In the genomic region with DNA sequence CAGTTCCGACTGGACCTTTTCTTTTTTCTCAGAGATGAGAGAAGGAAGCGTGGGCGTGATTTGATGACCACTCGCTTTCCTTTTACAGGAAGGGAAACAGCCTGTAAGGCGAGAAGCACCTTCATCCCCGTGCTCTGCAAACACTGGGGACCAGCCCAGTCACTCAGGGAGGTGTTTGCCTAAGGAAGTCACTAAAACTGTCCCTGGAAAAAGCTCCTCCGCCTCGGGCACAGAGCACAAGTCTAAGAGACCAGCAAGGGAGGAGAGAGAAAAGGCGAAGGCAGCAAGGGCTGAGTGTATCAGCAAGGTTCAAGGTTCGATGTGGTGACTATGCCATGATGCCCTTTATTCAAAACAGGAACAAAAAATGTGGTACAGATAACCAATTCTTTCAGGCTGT, we compare ENCODE assay signal across 10 mouse cellular contexts. TPM values are rescaled to one million over a fixed set of nuclear protein-coding genes. Genes with fewer than 3 reads are reported as not detected.
DNase-seq lines count a peak whose midpoint lies in the region; ATAC-seq lines count a peak whose summit lies in the region.
"Had no signal": no experiment of that assay in that cellular context is flagged by ENCODE, and none has a peak within 500 bp of the region (broad histone marks: within the 10 kb centered on the region; RNA-seq: fewer than 3 reads in every experiment).

No protein-coding gene starts in this region.

- H3K36me3 ChIP-seq in heart, embryonic 14.5 days (ENCODE audit: control insufficient read depth, insufficient read depth, low read length), result peaks cover 19% of the 10 kb centered on the region
- no peaks in the 10 kb centered on the region for H3K36me3 ChIP-seq in embryonic facial prominence, embryonic 10.5 days (replicated peaks)
- H3K36me3 ChIP-seq in hindbrain, embryonic 15.5 days, result no peaks in the 10 kb centered on the region
- H3K36me3 ChIP-seq in midbrain, embryonic 10.5 days, result no peaks in the 10 kb centered on the region; the same call in 1 of the 2 replicates
- H3K36me3 ChIP-seq: G1E had no signal

- peaks cover 54 to 90% of the 10 kb centered on the region in 2 experiments for H3K4me1 ChIP-seq in heart, embryonic 14.5 days (ENCODE audit: control insufficient read depth in 2 of 2, insufficient read depth in 2 of 2, low read length in 2 of 2)
- peaks cover 42% of the 10 kb centered on the region for H3K4me1 ChIP-seq in embryonic facial prominence, embryonic 10.5 days
- peaks cover 16% of the 10 kb centered on the region for H3K4me1 ChIP-seq in hindbrain, embryonic 15.5 days (replicated peaks)
- peaks cover 43% of the 10 kb centered on the region for H3K4me1 ChIP-seq in midbrain, embryonic 10.5 days

- H3K9ac ChIP-seq in heart, embryonic 14.5 days (ENCODE audit: low read length), result peak overlapping the region; percentile 44
- H3K9ac ChIP-seq in hindbrain, embryonic 15.5 days, result no peak overlapping the region

- 23% methylated on average over 10 of the region's 10 CpGs for WGBS in heart, embryonic 14.5 days
- 42% methylated on average over 10 of the region's 10 CpGs for WGBS in embryonic facial prominence, embryonic 10.5 days
- 58% methylated on average over 10 of the region's 10 CpGs for WGBS in hindbrain, embryonic 15.5 days
- 58% methylated on average over 10 of the region's 10 CpGs for WGBS in midbrain, embryonic 10.5 days

- H3K27ac ChIP-seq in heart, embryonic 14.5 days (replicated peaks in 1 of 2; ENCODE audit: control insufficient read depth in 1 of 2, insufficient read depth in 1 of 2, low read depth in 2 of 2, low read length in 2 of 2), result peak overlapping the region; percentile 69 to 72
- H3K27ac ChIP-seq in embryonic facial prominence, embryonic 10.5 days (replicated peaks), result no peak overlapping the region
- no peak overlapping the region for H3K27ac ChIP-seq in hindbrain, embryonic 15.5 days (replicated peaks)
- peak overlapping the region; percentile 52; the same call in 1 of the 2 replicates for H3K27ac ChIP-seq in midbrain, embryonic 10.5 days (replicated peaks)
- H3K27ac ChIP-seq: macrophage had no signal

- peak overlapping the region; percentile 50 for H3K4me2 ChIP-seq in heart, embryonic 14.5 days (ENCODE audit: low read length)
- peak overlapping the region; percentile 33 for H3K4me2 ChIP-seq in hindbrain, embryonic 15.5 days

- no peaks in the 10 kb centered on the region for H3K9me3 ChIP-seq in heart, embryonic 14.5 days (ENCODE audit: control insufficient read depth, low read length)
- no peaks in the 10 kb centered on the region for H3K9me3 ChIP-seq in embryonic facial prominence, embryonic 10.5 days
- no peaks in the 10 kb centered on the region for H3K9me3 ChIP-seq in hindbrain, embryonic 15.5 days
- no peaks in the 10 kb centered on the region for H3K9me3 ChIP-seq in midbrain, embryonic 10.5 days (replicated peaks)

- no peaks in the 10 kb centered on the region for H3K27me3 ChIP-seq in heart, embryonic 14.5 days (ENCODE audit: control insufficient read depth, insufficient read depth, low read length)
- no peaks in the 10 kb centered on the region for H3K27me3 ChIP-seq in embryonic facial prominence, embryonic 10.5 days (replicated peaks; ENCODE audit: low read depth, poor library complexity, severe bottlenecking)
- H3K27me3 ChIP-seq in hindbrain, embryonic 15.5 days, result no peaks in the 10 kb centered on the region
- no peaks in the 10 kb centered on the region for H3K27me3 ChIP-seq in midbrain, embryonic 10.5 days (ENCODE audit: low read depth, poor library complexity, severe bottlenecking)

- no peak for DNase-seq in heart, adult 8-10 months (ENCODE audit: low spot score)
- DNase-seq in embryonic facial prominence, embryonic 10.5 days (ENCODE audit: low spot score), result no peak
- no peak for DNase-seq in midbrain, embryonic 10.5 days (ENCODE audit: low spot score)
- no peak for DNase-seq in embryo, embryonic 10.5 days (ENCODE audit: low spot score)

- no peak for ATAC-seq in heart, embryonic 14.5 days (ENCODE audit: insufficient number of reproducible peaks, insufficient read depth, low FRiP score, low read depth)
- ATAC-seq in hindbrain, embryonic 15.5 days (ENCODE audit: low FRiP score, low read depth), result no peak
- ATAC-seq in megakaryocyte-erythroid progenitor cell, adult 5-6 weeks (replicated peaks; ENCODE audit: low FRiP score, low TSS enrichment, poor library complexity, severe bottlenecking), result no peak
- no peak for ATAC-seq in erythroblast, adult 5-6 weeks (replicated peaks; ENCODE audit: low FRiP score, poor library complexity, severe bottlenecking)

- H3K4me3 ChIP-seq in heart, embryonic 14.5 days (ENCODE audit: control insufficient read depth in 1 of 2, insufficient read depth in 1 of 2, low read depth in 1 of 2, low read length in 2 of 2), result peak overlapping the region in 1 of 2 experiments; percentile 11; a peak in 2 of 4 replicates
- peak overlapping the region; percentile 22 for H3K4me3 ChIP-seq in embryonic facial prominence, embryonic 10.5 days
- no peak overlapping the region for H3K4me3 ChIP-seq in hindbrain, embryonic 15.5 days
- no peak overlapping the region for H3K4me3 ChIP-seq in midbrain, embryonic 10.5 days

RNA-seq across cellular contexts. Expression of gene Stk39, which starts 35.8 kb away (rescaled TPM):
- 89.0 and 90.8 TPM in 2 replicates for polyA plus RNA-seq in heart, embryonic 14.5 days (2014; fragmentation: Nextera tagmentation; extraction: Ambion mirVana)
- total RNA-seq in heart, adult 8-10 months (2022), result 10 to 100 TPM; 63.7 to 93.6 (median 79.1) TPM
- polyA plus RNA-seq in embryonic facial prominence, embryonic 10.5 days (2016; fragmentation: Nextera tagmentation; extraction: Ambion mirVana), result 19.3 and 19.4 TPM in 2 replicates
- polyA plus RNA-seq in hindbrain, embryonic 15.5 days (2015; fragmentation: Nextera tagmentation; extraction: Ambion mirVana), result 33.6 and 34.3 TPM in 2 replicates
- polyA plus RNA-seq in midbrain, embryonic 10.5 days (2016; fragmentation: Nextera tagmentation; extraction: Ambion mirVana), result 30.1 and 37.5 TPM in 2 replicates
- total RNA-seq in megakaryocyte-erythroid progenitor cell, adult 5-6 weeks (2014; fragmentation: Nextera tagmentation), result 2.1 and 4.3 TPM in 2 replicates
- 1.3 and 1.6 TPM in 2 replicates for total RNA-seq in megakaryocyte-erythroid progenitor cell, adult 5-6 weeks (2017)
- 5.9 TPM in 1 of 2 replicates, not detected in the other for total RNA-seq in erythroblast, adult 5-6 weeks (2015; ENCODE audit: low replicate concordance)
- 1.0 and 3.1 TPM in 2 replicates for total RNA-seq in erythroblast, adult 5-6 weeks (2017; ENCODE audit: low replicate concordance)
- polyA plus RNA-seq: G1E had no signal

Comparison
In these comparisons a context has a peak if more than half of its experiments do, and no peak if none do; other contexts are left out.
1. H3K27ac ChIP-seq: peak in heart, embryonic 14.5 days (2 of 2) and midbrain, embryonic 10.5 days (single experiment); none in embryonic facial prominence, embryonic 10.5 days (single experiment) and hindbrain, embryonic 15.5 days (single experiment).